Mouse (Mus musculus): ENCODE measurements around the gene Gm5624.
"Not testable (repeated sequence)": the region's sequence is repeated elsewhere in the genome, so short reads cannot be mapped to it uniquely, and the experiment has no call there.

The Gm5624 gene

DNA sequence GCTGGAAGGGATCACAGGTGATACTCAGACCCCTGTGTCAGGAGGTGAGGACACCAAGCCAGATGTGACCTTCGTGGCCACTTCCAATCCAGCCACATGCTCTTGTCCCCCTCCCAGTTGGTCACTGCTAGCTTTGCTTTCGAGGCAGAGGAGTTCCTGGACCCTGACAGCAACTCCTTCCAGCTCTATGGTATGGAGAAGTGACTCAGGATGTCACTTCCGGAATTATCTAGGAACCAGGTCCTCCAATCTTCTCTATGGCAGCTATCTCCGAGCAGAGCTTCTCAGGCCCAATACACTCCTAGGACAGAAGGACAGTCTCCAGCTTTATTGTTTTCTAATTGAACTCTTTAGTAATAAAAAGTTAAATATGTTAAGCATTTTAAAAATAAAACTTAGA lies at the start of gene Gm5624:
TSS of gene Gm5624 (minus strand) at position 202 of the 400 bp plus-strand sequence.
- DNase-seq = not testable (repeated sequence)

DNA sequence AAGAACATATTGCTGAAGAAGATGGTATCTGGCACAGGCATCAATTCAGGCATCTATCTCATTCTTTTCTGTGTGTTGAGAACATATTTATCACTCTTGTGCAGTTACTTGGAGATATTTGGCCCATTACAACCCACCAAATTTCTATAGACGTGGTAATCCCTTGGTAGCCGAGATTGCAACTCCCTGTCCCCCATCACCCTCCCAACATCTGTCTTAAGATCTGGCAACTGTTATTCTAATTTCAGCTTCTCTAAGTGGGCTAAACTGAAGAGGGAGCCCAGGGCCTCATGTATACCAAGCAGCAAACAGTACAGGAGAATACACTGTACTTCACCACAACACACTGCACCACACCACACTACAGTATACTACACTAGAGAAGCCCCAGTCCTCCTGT lies 36.0 kb downstream of the Gm5624 start:
- not testable (repeated sequence) for DNase-seq

DNA sequence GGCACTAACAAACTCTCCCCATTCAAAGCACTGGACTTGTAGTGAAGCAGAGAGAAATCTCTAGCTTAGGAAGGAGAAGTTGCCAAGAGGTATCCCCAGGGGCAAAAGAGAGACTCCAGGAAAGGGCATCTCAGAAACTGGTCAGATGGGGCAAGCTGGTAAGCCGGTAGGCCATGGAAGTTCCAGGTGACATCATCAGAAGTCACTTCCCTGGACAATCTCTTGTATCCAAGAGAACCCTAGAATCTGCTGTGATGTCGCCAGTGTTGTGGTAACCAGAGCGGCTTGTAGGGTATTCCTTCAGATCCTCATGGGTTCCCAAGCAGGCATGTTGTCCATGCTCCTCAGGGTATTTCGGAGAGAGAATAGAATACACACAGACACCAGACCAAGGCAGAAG lies 44.9 kb downstream of the Gm5624 start, which contains the start of gene Gm8247:
TSS of gene Gm8247 (plus strand) at position 301 of the 400 bp plus-strand sequence.
- not testable (repeated sequence) for DNase-seq

DNA sequence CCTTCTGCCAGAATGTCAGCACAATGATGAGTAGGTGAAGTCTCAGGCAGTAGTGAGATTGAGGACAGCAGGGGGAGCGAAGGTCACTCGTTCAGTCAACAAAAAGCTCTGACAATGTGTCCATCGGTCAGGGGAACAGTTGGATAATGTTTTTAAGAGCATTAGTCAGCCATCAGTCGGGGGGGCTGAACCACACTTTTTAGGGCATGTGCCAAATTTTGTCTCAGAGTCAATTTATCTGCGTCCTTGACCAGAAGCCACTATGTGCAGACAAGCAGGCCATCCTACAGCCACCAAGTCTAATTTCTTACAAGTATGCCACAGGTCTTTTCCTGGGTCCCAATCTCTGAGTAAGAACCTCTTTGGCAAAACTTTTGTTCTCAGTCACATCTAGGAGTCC lies 79.8 kb downstream of the Gm5624 start:
- DNase-seq = not testable (repeated sequence)

DNA sequence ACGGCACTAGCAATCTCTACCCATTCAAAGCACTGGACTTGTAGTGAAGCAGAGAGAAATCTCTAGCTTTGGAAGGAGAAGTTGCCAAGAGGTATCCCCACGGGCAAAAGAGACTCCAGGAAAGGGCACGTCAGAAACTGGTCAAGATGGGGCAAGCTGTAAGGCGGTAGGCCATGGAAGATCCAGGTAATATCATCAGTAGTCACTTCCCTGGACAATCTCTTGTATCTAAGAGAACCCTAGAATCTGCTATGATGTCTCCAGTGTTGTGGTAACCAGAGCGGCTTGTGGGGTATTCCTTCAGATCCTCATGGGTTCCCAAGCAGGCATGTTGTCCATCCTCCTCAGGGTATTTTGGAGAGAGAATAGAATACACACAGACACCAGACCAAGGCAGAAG lies 109.8 kb downstream of the Gm5624 start, which contains the start of gene Gm17093:
TSS of gene Gm17093 (plus strand) at position 301 of the 400 bp plus-strand sequence.
- DNase-seq = not testable (repeated sequence)

Data from kidney, postnatal 36 days (tissue).